Mouse (Mus musculus): ENCODE measurements around the gene 1700020D05Rik.

DNA sequence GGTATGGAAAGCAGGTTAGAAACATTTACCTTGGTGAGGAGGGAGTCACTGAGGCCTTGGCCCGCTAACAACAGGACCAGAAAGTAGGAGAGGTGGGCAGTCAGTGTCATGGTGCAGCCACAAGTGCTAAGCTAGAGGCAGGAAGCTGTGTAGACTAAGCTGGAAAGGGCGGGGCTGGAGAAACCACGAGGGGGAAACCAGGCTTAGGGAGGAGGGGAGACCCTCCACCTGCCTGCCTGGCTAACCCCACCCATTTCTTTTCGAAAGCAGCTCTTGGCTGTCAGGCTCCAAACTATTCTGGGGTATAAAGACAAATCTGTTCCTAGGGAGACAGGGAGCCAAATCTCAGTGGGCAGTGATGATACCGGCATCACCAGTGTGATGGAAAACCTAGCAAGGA lies 35.2 kb downstream of the 1700020D05Rik start, which contains the start of gene Ctsw:
- TF ChIP-seq POLR2A (IDR thresholded peaks at IDR 0.05; ENCODE audit: borderline replicate concordance, extremely low read depth, low read depth, low read length), result no peak
- no peak for TF ChIP-seq CTCF (IDR thresholded peaks at IDR 0.05; ENCODE audit: insufficient read depth, low read length)

Measured in lung, adult 2 months (tissue).